Mouse (Mus musculus) CH12.LX (cell line): Measurements from ENCODE around the gene Entpd2. TPM values are rescaled to one million over a fixed set of nuclear protein-coding genes. Genes with fewer than 3 reads are reported as not detected.

ENCODE experiments used
- DNase-seq: peaks from one replicate; pipeline ENCODE4 v3.0.0-alpha.2; 2013; ENCODE audit errors: extremely low read depth
- H3K27ac ChIP-seq: 2 replicates; pipeline ENCODE4 v1.5.1; 2012; ENCODE audit warnings: low read depth, mild to moderate bottlenecking, control low read depth, moderate library complexity; ENCODE audit not compliant: insufficient read depth
- H3K27me3 ChIP-seq: replicated peaks from 2 replicates; pipeline ENCODE3; 2012; ENCODE audit warnings: inconsistent platforms
- H3K36me3 ChIP-seq, 2 experiments: replicated peaks in 1 of 2; 2 replicates each; pipeline versions ENCODE3 to v1.6.1; 2012; ENCODE audit warnings: inconsistent platforms in 1 of 2, low read length in 1 of 2, mild to moderate bottlenecking in 1 of 2, mixed read lengths in 1 of 2, moderate library complexity in 1 of 2; ENCODE audit not compliant: control insufficient read depth in 1 of 2, insufficient read depth in 1 of 2
- H3K4me1 ChIP-seq, 2 experiments: 2 replicates each; pipeline ENCODE4 v1.6.1; 2012; ENCODE audit warnings: inconsistent platforms in 1 of 2, moderate library complexity in 1 of 2; ENCODE audit not compliant: insufficient read depth in 2 of 2, control insufficient read depth in 1 of 2
- H3K4me2 ChIP-seq: 2 replicates; pipeline ENCODE4 v1.6.1; 2012; ENCODE audit warnings: low read depth, mild to moderate bottlenecking, control low read depth; ENCODE audit not compliant: poor library complexity, insufficient read depth, severe bottlenecking
- H3K4me3 ChIP-seq, 3 experiments: fragments of 150-350 bp in 1 of 3; sonication (generic) in 1 of 3; replicated peaks in 1 of 3; 2 replicates each; pipeline versions ENCODE3 to v1.5.1; 2011 to 2012; ENCODE audit warnings: low read depth in 2 of 3, low read length in 2 of 3, mild to moderate bottlenecking in 2 of 3, moderate library complexity in 2 of 3, control low read depth in 1 of 3, improper control_type of control experiment in 1 of 3, inconsistent platforms in 1 of 3, mixed read lengths in 1 of 3; ENCODE audit not compliant: poor library complexity in 1 of 3
- H3K79me2 ChIP-seq: replicated peaks from 2 replicates; pipeline ENCODE4 v1.6.1; 2012; ENCODE audit warnings: mild to moderate bottlenecking, moderate library complexity; ENCODE audit not compliant: control insufficient read depth, poor library complexity, insufficient read depth, severe bottlenecking; ENCODE audit errors: extremely low read depth
- H3K9ac ChIP-seq: 2 replicates; pipeline ENCODE4 v1.6.1; 2012; ENCODE audit warnings: low read depth, mild to moderate bottlenecking, control low read depth, moderate library complexity; ENCODE audit not compliant: insufficient read depth
- H3K9me3 ChIP-seq: replicated peaks from 2 replicates; pipeline ENCODE3; 2012; ENCODE audit warnings: low read length, inconsistent platforms, mixed read lengths
- BHLHE40 ChIP-seq: IDR thresholded peaks from 2 replicates; pipeline ENCODE4 v1.6.1; 2011; ENCODE audit warnings: mild to moderate bottlenecking, low read depth, low read length, improper control_type of control experiment
- CTCF ChIP-seq, 2 experiments: IDR thresholded peaks in 1 of 2; conservative IDR thresholded peaks in 1 of 2; 2 replicates each; pipeline ENCODE4 v1.5.1; 2011 to 2012; ENCODE audit warnings: low read depth in 2 of 2, low read length in 2 of 2, improper control_type of control experiment in 1 of 2, inconsistent platforms in 1 of 2, mild to moderate bottlenecking in 1 of 2, moderate library complexity in 1 of 2
- E2F4 ChIP-seq: IDR thresholded peaks from 2 replicates; pipeline ENCODE4 v1.6.1; 2011; ENCODE audit warnings: low read depth, low read length, improper control_type of control experiment; ENCODE audit not compliant: insufficient replicate concordance
- ELF1 ChIP-seq: IDR thresholded peaks from 2 replicates; pipeline ENCODE4 v1.6.1; 2014; ENCODE audit warnings: low read depth, mild to moderate bottlenecking, inconsistent platforms, low read length, improper control_type of control experiment
- EP300 ChIP-seq: IDR thresholded peaks from 2 replicates; pipeline ENCODE4 v1.6.1; 2011; ENCODE audit warnings: low read length, improper control_type of control experiment
- ETS1 ChIP-seq: conservative IDR thresholded peaks from 2 replicates; pipeline ENCODE4 v1.6.1; 2012; ENCODE audit warnings: low read depth, mild to moderate bottlenecking, inconsistent platforms, low read length, improper control_type of control experiment, moderate library complexity
- MAFK ChIP-seq: IDR thresholded peaks from 2 replicates; pipeline ENCODE4 v1.6.1; 2011; ENCODE audit warnings: low read length, improper control_type of control experiment; ENCODE audit not compliant: insufficient replicate concordance
- MAX ChIP-seq: IDR thresholded peaks from 2 replicates; pipeline ENCODE4 v1.6.1; 2011; ENCODE audit warnings: low read length, improper control_type of control experiment
- MAZ ChIP-seq: IDR thresholded peaks from 2 replicates; pipeline ENCODE4 v1.6.1; 2012; ENCODE audit warnings: low read depth, mild to moderate bottlenecking, inconsistent platforms, low read length, improper control_type of control experiment, moderate library complexity
- MEF2A ChIP-seq: IDR thresholded peaks from 2 replicates; pipeline ENCODE4 v1.6.1; 2014; ENCODE audit warnings: low read depth, mild to moderate bottlenecking, inconsistent platforms, low read length, improper control_type of control experiment, borderline replicate concordance
- NELFE ChIP-seq: IDR thresholded peaks from 2 replicates; pipeline ENCODE4 v1.6.1; 2011; ENCODE audit warnings: low read depth, low read length, improper control_type of control experiment
- POLR2A ChIP-seq: IDR thresholded peaks from 2 replicates; pipeline ENCODE4 v1.6.1; 2011; ENCODE audit warnings: low read depth, mild to moderate bottlenecking, improper control_type of control experiment, low read length
- RAD21 ChIP-seq: IDR thresholded peaks from 2 replicates; pipeline ENCODE4 v1.6.1; 2011; ENCODE audit warnings: low read depth, mild to moderate bottlenecking, low read length, improper control_type of control experiment, moderate library complexity
- RCOR1 ChIP-seq: conservative IDR thresholded peaks from 2 replicates; pipeline ENCODE4 v1.6.1; 2012; ENCODE audit warnings: low read depth, mild to moderate bottlenecking, inconsistent platforms, low read length, improper control_type of control experiment
- SIN3A ChIP-seq: IDR thresholded peaks from 2 replicates; pipeline ENCODE4 v1.6.1; 2012; ENCODE audit warnings: low read length, improper control_type of control experiment, inconsistent platforms
- SMC3 ChIP-seq: IDR thresholded peaks from 2 replicates; pipeline ENCODE4 v1.6.1; 2011; ENCODE audit warnings: low read depth, low read length, improper control_type of control experiment
- TBP ChIP-seq: conservative IDR thresholded peaks from 2 replicates; pipeline ENCODE4 v1.6.1; 2011; ENCODE audit warnings: low read depth, low read length, improper control_type of control experiment
- UBTF ChIP-seq: IDR thresholded peaks from 2 replicates; pipeline ENCODE4 v1.6.1; 2012; ENCODE audit warnings: low read depth, mild to moderate bottlenecking, inconsistent platforms, low read length, improper control_type of control experiment, moderate library complexity
- USF1 ChIP-seq: IDR thresholded peaks from 2 replicates; pipeline ENCODE4 v1.6.1; 2014; ENCODE audit warnings: low read depth, mild to moderate bottlenecking, inconsistent platforms, low read length, improper control_type of control experiment
- ZC3H11A ChIP-seq: IDR thresholded peaks from 2 replicates; pipeline ENCODE4 v1.6.1; 2012; ENCODE audit warnings: low read depth, mild to moderate bottlenecking, inconsistent platforms, low read length, improper control_type of control experiment
- ZMIZ1 ChIP-seq: IDR thresholded peaks from 2 replicates; pipeline ENCODE4 v1.6.1; 2012; ENCODE audit warnings: low read depth, mild to moderate bottlenecking, inconsistent platforms, low read length, improper control_type of control experiment
- dilution Hi-C: fragments of 300-500 bp; cut with MboI; formaldehyde crosslinking; loops from 2 replicates; pipeline ENCODE4 v1.14.3; 2020; ENCODE audit warnings: low sequenced_read_pairs; ENCODE audit not compliant: extremely low pct_unique_long_range_greater_than_20kb, extremely low pct_ligation_motif_present
- in situ Hi-C: fragments of 300-500 bp; cut with MboI; formaldehyde crosslinking; loops from 3 replicates; pipeline ENCODE4 v1.14.3; 2019; ENCODE audit warnings: low sequenced_read_pairs, low pct_ligation_motif_present, low pct_unique_long_range_greater_than_20kb, mixed read lengths
- polyA plus RNA-seq: library from polyadenylated mRNA; unstranded; fragments of >175 nt; gene quantifications from 2 replicates; pipeline ENCODE4 v1.2.1, GENCODE M21; 2012; ENCODE audit warnings: low read depth; ENCODE audit not compliant: insufficient read length
- total RNA-seq, 2 experiments: library from RNA; depleted of rRNA; stranded (reverse); fragments of 300-350 nt in 1 of 2; fragments of >200 nt in 1 of 2; gene quantifications; 2 replicates each; pipeline ENCODE4 v1.2.3; 2012 to 2014

The Entpd2 gene
- total and polyA plus RNA-seq, 3 experiments = not detected

- H3K4me2 ChIP-seq = no peak overlapping the region
- in situ Hi-C loops (loop anchor here (5.0 kb wide), 1 partner anchor 46 kb away; no protein-coding TSS in a partner anchor), dilution Hi-C loops (no loop called here)
- H3K9me3 ChIP-seq = no peaks in the 10 kb centered on the region
- no peak overlapping the region for H3K27ac ChIP-seq
- no peak overlapping the region for H3K9ac ChIP-seq
- TF ChIP-seq ELF1 = no peak
- TF ChIP-seq ZMIZ1 = no peak
- TF ChIP-seq NELFE = no peak
- no peak for TF ChIP-seq ETS1
- TF ChIP-seq USF1 = no peak
- TF ChIP-seq MAFK = no peak
- TF ChIP-seq RAD21 = no peak
- H3K4me3 ChIP-seq = no peak overlapping the region
- H3K27me3 ChIP-seq = no peaks in the 10 kb centered on the region
- peaks cover 15 to 61% of the 10 kb centered on the region in 2 experiments for H3K36me3 ChIP-seq
- H3K79me2 ChIP-seq = no peaks in the 10 kb centered on the region
- peaks cover 25 to 36% of the 10 kb centered on the region in 2 experiments for H3K4me1 ChIP-seq
- no peak for DNase-seq
Measured at GRCm38 (mm10) chr2:25431308-25431855, 35.7 kb downstream of the Entpd2 start.

- DNase-seq = no peak
- no peaks in the 10 kb centered on the region for H3K9me3 ChIP-seq
- no peaks in the 10 kb centered on the region for H3K27me3 ChIP-seq
- peaks cover 16 to 25% of the 10 kb centered on the region in 2 experiments for H3K4me1 ChIP-seq
- no peak overlapping the region for H3K27ac ChIP-seq
- dilution Hi-C loops (no loop called here), in situ Hi-C loops (loop anchor here (5.0 kb wide), 1 partner anchor 45 kb away; no protein-coding TSS in a partner anchor)
- no peak for TF ChIP-seq CTCF (conservative IDR thresholded peaks at IDR 0.05 in 1 of 2, IDR thresholded peaks at IDR 0.05 in 1 of 2; ENCODE audit: low read depth in 2 of 2, low read length in 2 of 2)
- no peak for TF ChIP-seq MAZ
- no peak for TF ChIP-seq MAX
- no peak for TF ChIP-seq ZC3H11A
- TF ChIP-seq BHLHE40 = no peak
- no peak for TF ChIP-seq TBP
- TF ChIP-seq ZMIZ1 = no peak
- no peak for TF ChIP-seq EP300
- TF ChIP-seq SMC3 = no peak
- no peak for TF ChIP-seq POLR2A
- no peak for TF ChIP-seq UBTF
- TF ChIP-seq MEF2A = no peak
- TF ChIP-seq RCOR1 = no peak
- no peak for TF ChIP-seq RAD21
- TF ChIP-seq E2F4 = no peak
- no peak for TF ChIP-seq SIN3A
- TF ChIP-seq MAFK = no peak
- H3K36me3 ChIP-seq = peaks cover 26 to 72% of the 10 kb centered on the region in 2 experiments
- no peaks in the 10 kb centered on the region for H3K79me2 ChIP-seq
- no peak overlapping the region for H3K4me3 ChIP-seq
- H3K9ac ChIP-seq = no peak overlapping the region
- H3K4me2 ChIP-seq = no peak overlapping the region
Measured at GRCm38 (mm10) chr2:25432326-25433098, 36.8 kb downstream of the Entpd2 start.
